Mouse (Mus musculus) kidney, embryonic 14.5 days (tissue): ENCODE data around the gene Lrig1. TPM values are rescaled to one million over a fixed set of nuclear protein-coding genes. Genes with fewer than 3 reads are reported as not detected.

Experiments
- ATAC-seq: fragments of 200-750 bp; cut with Nextera tagmentation; 2 replicates; pipeline ENCODE4 v1.8.0; 2017; ENCODE audit warnings: moderate number of reproducible peaks, mild to moderate bottlenecking, moderate TSS enrichment, moderate library complexity; ENCODE audit not compliant: low FRiP score, low TSS enrichment
- H3K27ac ChIP-seq: fragments of 300-500 bp; sonication (generic); 2 replicates; pipeline ENCODE4 v1.5.1; 2014; ENCODE audit warnings: low read depth, mild to moderate bottlenecking, low read length, moderate library complexity, mixed read lengths
- H3K27me3 ChIP-seq: fragments of 300-500 bp; sonication (generic); 2 replicates; pipeline ENCODE4 v1.6.1; 2014; ENCODE audit warnings: mild to moderate bottlenecking, low read length; ENCODE audit not compliant: control insufficient read depth, insufficient read depth
- H3K36me3 ChIP-seq: fragments of 300-500 bp; sonication (generic); 2 replicates; pipeline ENCODE4 v1.6.1; 2014; ENCODE audit warnings: low read length, mixed read lengths; ENCODE audit not compliant: control insufficient read depth, insufficient read depth
- H3K4me1 ChIP-seq: fragments of 300-500 bp; sonication (generic); 2 replicates; pipeline ENCODE4 v1.6.1; 2014; ENCODE audit warnings: low read length, mixed read lengths; ENCODE audit not compliant: control insufficient read depth, insufficient read depth
- H3K4me2 ChIP-seq: fragments of 300-500 bp; sonication (generic); replicated peaks from 2 replicates; pipeline ENCODE4 v1.6.1; 2014; ENCODE audit warnings: low read depth, mild to moderate bottlenecking, low read length
- H3K4me3 ChIP-seq: fragments of 300-500 bp; sonication (generic); 2 replicates; pipeline ENCODE4 v1.5.1; 2014; ENCODE audit warnings: mild to moderate bottlenecking, low read length
- H3K9ac ChIP-seq: fragments of 300-500 bp; sonication (generic); 2 replicates; pipeline ENCODE4 v1.6.1; 2014; ENCODE audit warnings: low read depth, mild to moderate bottlenecking, low read length, moderate library complexity
- H3K9me3 ChIP-seq: fragments of 300-500 bp; sonication (generic); 2 replicates; pipeline ENCODE4 v1.6.1; 2016; ENCODE audit warnings: low read length; ENCODE audit not compliant: control insufficient read depth
- WGBS: fragments of 180-500 bp; shearing (Covaris S2); extraction: QIAGEN DNeasy Blood & Tissue Kit; methylation state at CpG from one replicate; pipeline ENCODE4 v1.1.7; 2014; 5-methylcytosine and 5-hydroxymethylcytosine counted together
- polyA plus RNA-seq: library from polyadenylated mRNA; unstranded; fragments of >200 nt; fragmentation: Nextera tagmentation; extraction: Ambion mirVana; gene quantifications from 2 replicates; pipeline ENCODE4 v1.2.1, GENCODE M21; 2014

Gene Lrig1
- polyA plus RNA-seq: 10.4 and 11.0 TPM in 2 replicates

- peak within 1 kb of the TSS; percentile 83 for H3K9ac ChIP-seq
- H3K9me3 ChIP-seq: no peaks in the 10 kb centered on the region
- H3K27me3 ChIP-seq: peaks cover 5% of the 10 kb centered on the region; the same call in 1 of the 2 replicates
- H3K36me3 ChIP-seq: no peaks in the 10 kb centered on the region
- peak within 1 kb of the TSS; percentile 78 for H3K4me2 ChIP-seq
- H3K4me1 ChIP-seq: peaks cover 11% of the 10 kb centered on the region
- WGBS: under 1% methylated on average over 34 of the region's 40 CpGs
- H3K4me3 ChIP-seq: peak within 1 kb of the TSS; percentile 80
- peak within 1 kb of the TSS; percentile 71; the same call in 1 of the 2 replicates for H3K27ac ChIP-seq
- ATAC-seq: peak; percentile 99
Measured at GRCm38 (mm10) chr6:94700067-94700491, at the start of gene Lrig1. Lrig1 (minus strand) TSS chr6:94700158.

- WGBS: 77% methylated on average over 3 of the region's 3 CpGs
- ATAC-seq: no peak
- H3K27ac ChIP-seq: no peak overlapping the region
Measured at GRCm38 (mm10) chr6:94749626-94750025, 49.7 kb upstream of the Lrig1 start.

DNA sequence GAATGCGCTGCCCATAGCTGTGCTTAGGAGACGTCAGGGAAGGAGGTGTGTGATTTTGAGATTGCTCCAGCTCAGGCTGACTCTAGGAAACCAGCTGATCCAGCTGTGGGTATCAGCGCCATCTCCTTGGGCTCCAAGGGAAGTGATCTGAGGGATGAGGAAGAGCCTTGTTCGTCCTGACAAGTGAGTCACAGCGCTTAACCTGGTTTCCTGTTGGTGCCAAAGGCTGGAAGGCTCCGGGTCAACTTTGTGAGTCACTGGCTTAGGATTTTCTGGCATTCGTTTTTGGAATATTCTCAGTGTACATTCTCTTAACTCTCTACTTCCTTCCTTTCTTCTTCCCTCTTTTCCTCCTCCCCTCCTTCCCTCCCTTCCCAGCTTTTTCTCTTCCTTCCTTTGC, 48.4 kb upstream of the Lrig1 start:
- WGBS: 47% methylated on average over 7 of the region's 7 CpGs
- H3K4me1 ChIP-seq: no peaks in the 10 kb centered on the region
- ATAC-seq: no peak

More at GRCm38 (mm10) chr6:94749626-94750025, 49.7 kb upstream of the Lrig1 start:
- H3K4me2 ChIP-seq: no peak overlapping the region
- no peak overlapping the region for H3K9ac ChIP-seq
- no peak overlapping the region for H3K4me3 ChIP-seq
- H3K36me3 ChIP-seq: no peaks in the 10 kb centered on the region
- no peaks in the 10 kb centered on the region for H3K9me3 ChIP-seq
- H3K4me1 ChIP-seq: no peaks in the 10 kb centered on the region
- no peaks in the 10 kb centered on the region for H3K27me3 ChIP-seq

GRCm38 (mm10) chr6:94740117-94740729, 40.3 kb upstream of the Lrig1 start:
- Histone ChIP-seq H3K36me3 (no peaks in the 10 kb centered on the region), H3K9me3 (no peaks in the 10 kb centered on the region), H3K4me3 (no peak overlapping the region), H3K9ac (no peak overlapping the region), H3K4me1 (no peaks in the 10 kb centered on the region), H3K27me3 (no peaks in the 10 kb centered on the region), H3K4me2 (no peak overlapping the region), H3K27ac (no peak overlapping the region)
- 63% methylated on average over 14 of the region's 14 CpGs for WGBS
- ATAC-seq: no peak

More for the DNA sequence above, 48.4 kb upstream of the Lrig1 start:
- no peaks in the 10 kb centered on the region for H3K36me3 ChIP-seq
- H3K27me3 ChIP-seq: no peaks in the 10 kb centered on the region
- H3K4me2 ChIP-seq: no peak overlapping the region
- no peaks in the 10 kb centered on the region for H3K9me3 ChIP-seq
- H3K27ac ChIP-seq: no peak overlapping the region
- no peak overlapping the region for H3K4me3 ChIP-seq
- H3K9ac ChIP-seq: no peak overlapping the region

- no peak overlapping the region for H3K9ac ChIP-seq
- no peak overlapping the region for H3K4me2 ChIP-seq
- WGBS: 80% methylated on average over 3 of the region's 3 CpGs
- no peaks in the 10 kb centered on the region for H3K9me3 ChIP-seq
- H3K36me3 ChIP-seq: no peaks in the 10 kb centered on the region
- H3K27ac ChIP-seq: no peak overlapping the region
- no peak for ATAC-seq
- H3K4me3 ChIP-seq: no peak overlapping the region
- no peaks in the 10 kb centered on the region for H3K27me3 ChIP-seq
- H3K4me1 ChIP-seq: no peaks in the 10 kb centered on the region
Measured at GRCm38 (mm10) chr6:94738647-94739046, 38.7 kb upstream of the Lrig1 start.

DNA sequence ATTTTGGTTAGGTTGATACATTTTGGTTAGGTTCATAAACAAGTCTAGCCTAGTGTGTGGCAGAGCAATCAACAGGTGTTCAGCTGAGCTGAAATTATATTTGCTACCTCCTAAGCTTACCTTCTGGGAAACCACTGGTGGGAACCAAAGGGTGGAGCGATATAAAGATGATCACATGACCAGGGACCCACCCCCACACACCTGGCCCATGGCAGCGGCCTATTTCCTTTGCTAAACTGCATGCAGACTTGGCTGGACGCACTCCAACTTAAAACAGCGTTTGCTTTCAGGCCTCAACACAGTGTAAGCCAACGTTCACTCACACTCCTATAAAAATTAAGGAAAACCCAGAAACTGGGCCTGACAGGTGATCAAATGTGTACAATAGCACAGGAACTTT, 33.9 kb upstream of the Lrig1 start:
- Histone ChIP-seq H3K4me1 (no peaks in the 10 kb centered on the region), H3K4me3 (no peak overlapping the region), H3K4me2 (no peak overlapping the region), H3K9me3 (no peaks in the 10 kb centered on the region), H3K27ac (no peak overlapping the region), H3K27me3 (no peaks in the 10 kb centered on the region), H3K36me3 (no peaks in the 10 kb centered on the region), H3K9ac (no peak overlapping the region)
- 68% methylated on average over 5 of the region's 5 CpGs for WGBS
- ATAC-seq: no peak

- Histone ChIP-seq H3K4me3 (no peak overlapping the region), H3K4me1 (no peaks in the 10 kb centered on the region), H3K36me3 (no peaks in the 10 kb centered on the region), H3K27ac (no peak overlapping the region), H3K9me3 (no peaks in the 10 kb centered on the region), H3K9ac (no peak overlapping the region), H3K4me2 (0 out of 2 replicates have a peak overlapping the region, but pooled peaks have one; percentile 13), H3K27me3 (no peaks in the 10 kb centered on the region)
- WGBS: 56% methylated on average over 18 of the region's 18 CpGs
- ATAC-seq: no peak
Measured at GRCm38 (mm10) chr6:94729847-94730246, 29.9 kb upstream of the Lrig1 start.

- Histone ChIP-seq H3K4me1 (no peaks in the 10 kb centered on the region), H3K9me3 (no peaks in the 10 kb centered on the region), H3K27me3 (no peaks in the 10 kb centered on the region), H3K4me3 (no peak overlapping the region), H3K36me3 (no peaks in the 10 kb centered on the region), H3K4me2 (no peak overlapping the region), H3K9ac (no peak overlapping the region), H3K27ac (no peak overlapping the region)
- 18% methylated on average over 3 of the region's 3 CpGs for WGBS
- ATAC-seq: no peak
Measured at GRCm38 (mm10) chr6:94729132-94729531, 29.2 kb upstream of the Lrig1 start.

- Histone ChIP-seq H3K4me1 (no peaks in the 10 kb centered on the region), H3K9ac (no peak overlapping the region), H3K27ac (no peak overlapping the region), H3K9me3 (no peaks in the 10 kb centered on the region), H3K36me3 (no peaks in the 10 kb centered on the region), H3K27me3 (no peaks in the 10 kb centered on the region), H3K4me2 (no peak overlapping the region), H3K4me3 (no peak overlapping the region)
- no peak for ATAC-seq
- WGBS: 80% methylated on average over 1 of the region's 1 CpGs
Measured at GRCm38 (mm10) chr6:94724612-94725011, 24.7 kb upstream of the Lrig1 start.
